Mouse (Mus musculus): ENCODE results near the gene Auts2. TPM values are rescaled to one million over a fixed set of nuclear protein-coding genes. Genes with fewer than 3 reads are reported as not detected.

The Auts2 gene
- polyA plus RNA-seq, 1 experiment from 2014 or later = 76.2 TPM

DNA sequence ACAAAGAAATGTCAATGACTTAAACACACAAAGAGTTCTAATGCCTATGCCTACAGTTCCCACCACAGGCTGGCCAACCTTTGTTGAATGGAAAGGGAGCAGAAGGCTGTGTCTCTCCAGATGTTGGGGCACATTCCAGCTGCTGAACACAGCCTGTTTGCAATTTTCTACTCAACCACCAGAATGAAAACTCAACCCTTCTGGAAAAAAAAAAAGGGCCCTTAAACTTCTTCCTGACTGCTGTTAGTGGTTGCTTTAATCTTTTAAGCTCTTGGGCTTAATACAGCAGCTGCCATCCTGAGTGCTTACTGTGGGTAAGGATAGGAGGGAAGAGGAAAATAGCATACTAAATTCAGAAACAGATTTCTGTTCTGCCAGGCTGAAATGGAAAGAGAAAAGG is 333.4 kb downstream of the Auts2 start:
- H3K9ac ChIP-seq = no peak overlapping the region
- no peak for ATAC-seq (ENCODE audit: low FRiP score, low read depth)

DNA sequence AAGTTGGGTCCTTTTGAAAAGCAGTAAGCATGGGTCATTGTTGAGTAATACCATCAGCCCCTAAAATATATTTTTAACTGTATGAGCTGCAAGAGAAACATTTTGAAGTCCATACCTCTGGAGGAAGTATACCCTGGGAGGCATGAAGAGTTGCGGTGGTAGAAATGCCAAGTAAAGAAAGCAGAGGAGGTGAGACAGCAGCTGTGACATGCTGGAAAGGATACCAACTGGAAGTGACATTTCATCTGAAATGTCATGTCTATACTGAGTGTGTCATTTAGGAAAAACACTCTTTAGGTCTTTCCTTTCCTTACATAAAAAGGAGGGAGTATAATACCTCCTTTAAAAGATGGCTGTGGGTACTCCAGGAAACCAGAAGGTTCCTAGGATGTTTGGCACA is 336.9 kb downstream of the Auts2 start:
- no peak overlapping the region for H3K27ac ChIP-seq (replicated peaks)
- no peak overlapping the region for H3K4me2 ChIP-seq
- H3K36me3 ChIP-seq = no peaks in the 10 kb centered on the region
- ATAC-seq (ENCODE audit: low FRiP score, low read depth) = no peak
- no peak overlapping the region for H3K9ac ChIP-seq
- H3K9me3 ChIP-seq = no peaks in the 10 kb centered on the region
- 85% methylated on average over 1 of the region's 1 CpGs for WGBS
- no peak overlapping the region for H3K4me3 ChIP-seq
- no peaks in the 10 kb centered on the region for H3K27me3 ChIP-seq
- peaks cover 23% of the 10 kb centered on the region for H3K4me1 ChIP-seq (replicated peaks)

More for the DNA sequence above, 333.4 kb downstream of the Auts2 start:
- H3K4me3 ChIP-seq = no peak overlapping the region
- no peak overlapping the region for H3K4me2 ChIP-seq
- no peaks in the 10 kb centered on the region for H3K36me3 ChIP-seq
- H3K27me3 ChIP-seq = no peaks in the 10 kb centered on the region
- H3K9me3 ChIP-seq = no peaks in the 10 kb centered on the region
- H3K27ac ChIP-seq (replicated peaks) = no peak overlapping the region
- H3K4me1 ChIP-seq (replicated peaks) = peaks cover 5% of the 10 kb centered on the region; the same call in 1 of the 2 replicates

DNA sequence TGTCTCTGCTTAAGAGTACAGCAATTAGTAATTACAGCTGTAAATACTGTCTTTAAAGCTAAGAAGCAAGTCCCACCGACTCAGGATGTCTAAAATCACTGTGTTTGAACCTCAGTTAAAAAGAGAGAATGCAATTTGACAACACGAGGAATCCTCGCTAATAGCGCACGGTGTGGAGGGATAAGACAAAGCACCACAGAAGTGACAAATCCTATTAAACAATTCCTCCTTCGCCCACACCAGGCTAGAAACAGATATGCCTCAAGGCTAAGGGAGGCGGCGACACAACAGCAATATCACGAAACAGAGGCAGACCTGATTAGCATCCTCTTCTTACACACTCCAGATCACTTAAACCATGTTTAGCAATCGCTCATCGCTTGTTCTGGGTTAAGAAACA is 339.3 kb downstream of the Auts2 start:
- Histone ChIP-seq H3K4me2 (no peak overlapping the region), H3K9ac (no peak overlapping the region), H3K36me3 (no peaks in the 10 kb centered on the region), H3K4me1 (replicated peaks) (peaks cover 41% of the 10 kb centered on the region), H3K27ac (replicated peaks) (0 out of 2 replicates have a peak overlapping the region, but pooled peaks have one; percentile 5), H3K9me3 (no peaks in the 10 kb centered on the region), H3K27me3 (no peaks in the 10 kb centered on the region), H3K4me3 (no peak overlapping the region)
- WGBS = 47% methylated on average over 11 of the region's 11 CpGs
- no peak for ATAC-seq (ENCODE audit: low FRiP score, low read depth)

DNA sequence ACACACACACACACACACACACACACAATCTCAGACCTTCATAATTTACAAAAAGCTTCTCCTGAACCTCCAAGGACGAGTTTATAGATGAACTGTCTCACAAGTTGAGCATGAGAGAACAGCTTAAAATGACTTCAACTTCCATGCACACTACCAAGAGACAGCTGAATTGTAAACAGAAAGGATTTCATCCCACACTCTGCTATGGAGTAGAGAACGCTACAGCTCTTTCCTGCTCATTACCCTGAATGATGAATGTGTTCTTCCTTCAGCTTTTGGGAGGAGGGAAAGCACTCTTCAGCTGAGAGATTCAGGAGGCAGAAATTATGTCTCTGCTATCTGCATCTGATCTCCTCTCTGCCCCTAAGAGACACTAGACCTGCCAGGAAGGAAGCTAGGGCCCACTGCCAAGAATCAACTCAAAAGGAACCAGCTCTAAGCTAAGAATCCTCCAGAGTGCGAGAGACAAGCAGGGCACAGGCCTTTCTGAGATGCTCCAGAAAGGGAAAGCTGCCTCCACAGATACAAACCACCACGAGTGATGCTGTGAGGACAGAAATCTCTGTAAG is 342.0 kb downstream of the Auts2 start:
- Histone ChIP-seq H3K27me3 (no peaks in the 10 kb centered on the region), H3K9ac (no peak overlapping the region), H3K4me2 (no peak overlapping the region), H3K4me3 (no peak overlapping the region), H3K9me3 (no peaks in the 10 kb centered on the region), H3K36me3 (no peaks in the 10 kb centered on the region), H3K4me1 (replicated peaks) (peaks cover 41% of the 10 kb centered on the region), H3K27ac (replicated peaks) (no peak overlapping the region)
- ATAC-seq (ENCODE audit: low FRiP score, low read depth) = no peak
- 50% methylated on average over 4 of the region's 4 CpGs for WGBS

DNA sequence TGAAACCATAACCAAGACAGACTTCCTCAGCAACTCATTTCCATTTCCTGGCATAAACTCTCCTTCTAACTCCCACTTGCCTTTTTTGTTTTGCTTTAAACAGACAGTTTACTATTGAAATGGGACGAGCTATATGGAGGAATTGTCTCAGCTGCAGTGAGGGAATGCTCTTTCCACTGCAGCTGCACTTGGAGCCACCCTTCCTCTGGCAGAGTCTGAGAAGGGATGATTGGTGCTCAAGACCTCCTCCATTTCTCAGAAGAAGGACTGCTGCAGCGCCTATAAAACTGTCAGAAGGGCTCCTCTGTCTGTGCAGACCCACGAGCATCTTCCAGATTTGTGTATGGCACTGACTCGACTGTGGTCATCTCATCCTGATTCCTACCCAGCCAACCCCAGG is 342.5 kb downstream of the Auts2 start:
- Histone ChIP-seq H3K4me1 (replicated peaks) (peaks cover 41% of the 10 kb centered on the region), H3K27ac (replicated peaks) (no peak overlapping the region), H3K9ac (no peak overlapping the region), H3K4me3 (no peak overlapping the region), H3K4me2 (no peak overlapping the region), H3K27me3 (no peaks in the 10 kb centered on the region), H3K9me3 (no peaks in the 10 kb centered on the region), H3K36me3 (no peaks in the 10 kb centered on the region)
- no peak for ATAC-seq (ENCODE audit: low FRiP score, low read depth)
- 56% methylated on average over 4 of the region's 4 CpGs for WGBS

DNA sequence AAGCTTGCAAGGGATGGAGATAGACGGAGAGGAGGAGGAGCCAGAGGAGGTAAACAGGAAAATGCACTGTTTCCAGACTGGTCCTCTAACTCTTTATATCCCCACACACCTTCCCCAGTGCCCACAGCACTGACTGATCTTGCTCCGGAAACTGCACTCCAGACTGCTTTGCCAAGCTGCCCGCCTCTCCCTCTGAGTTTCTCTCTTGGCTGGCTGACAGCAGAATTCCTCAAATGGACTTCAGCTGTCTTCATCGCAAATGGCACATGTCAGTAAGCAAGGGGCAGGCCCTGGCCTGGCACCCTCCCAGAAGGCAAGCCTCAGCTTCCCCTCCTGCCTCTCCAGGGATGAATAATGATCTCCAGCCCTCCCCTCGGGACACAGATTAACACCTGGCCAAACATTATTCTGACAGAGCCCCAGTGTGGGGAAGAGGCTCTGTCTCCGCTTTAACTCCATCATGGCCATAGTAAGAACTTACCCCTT is 348.1 kb downstream of the Auts2 start:
- Histone ChIP-seq H3K36me3 (no peaks in the 10 kb centered on the region), H3K4me3 (no peak overlapping the region), H3K27ac (replicated peaks) (no peak overlapping the region; the same call in 1 of the 2 replicates), H3K9me3 (no peaks in the 10 kb centered on the region), H3K9ac (no peak overlapping the region), H3K4me1 (replicated peaks) (peaks cover 23% of the 10 kb centered on the region), H3K4me2 (no peak overlapping the region), H3K27me3 (no peaks in the 10 kb centered on the region)
- ATAC-seq (ENCODE audit: low FRiP score, low read depth) = peak; percentile 59
- 29% methylated on average over 6 of the region's 6 CpGs for WGBS

DNA sequence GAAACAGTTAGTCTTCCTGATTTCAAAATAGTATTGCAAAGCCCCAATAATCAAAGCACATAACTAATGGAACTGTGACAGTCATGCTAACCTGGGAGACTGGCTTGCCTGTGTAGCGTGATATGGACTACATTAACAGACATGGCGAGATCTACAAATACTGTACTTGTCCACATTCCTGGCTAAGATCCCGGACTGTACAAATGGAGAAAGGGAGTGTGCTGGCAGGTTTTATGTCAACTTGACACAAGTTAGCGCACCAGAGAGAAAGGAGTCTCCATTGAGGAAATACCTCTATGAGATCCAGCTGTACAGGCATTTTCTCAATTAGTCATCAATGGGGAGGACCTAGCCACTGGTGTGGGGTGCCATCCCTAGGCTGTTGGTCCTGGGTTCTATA is 353.0 kb downstream of the Auts2 start:
- Histone ChIP-seq H3K9me3 (no peaks in the 10 kb centered on the region), H3K9ac (no peak overlapping the region), H3K4me2 (no peak overlapping the region), H3K27ac (replicated peaks) (no peak overlapping the region), H3K4me3 (no peak overlapping the region), H3K36me3 (no peaks in the 10 kb centered on the region), H3K27me3 (no peaks in the 10 kb centered on the region), H3K4me1 (replicated peaks) (peaks cover 31% of the 10 kb centered on the region)
- WGBS = 78% methylated on average over 4 of the region's 4 CpGs
- ATAC-seq (ENCODE audit: low FRiP score, low read depth) = no peak

DNA sequence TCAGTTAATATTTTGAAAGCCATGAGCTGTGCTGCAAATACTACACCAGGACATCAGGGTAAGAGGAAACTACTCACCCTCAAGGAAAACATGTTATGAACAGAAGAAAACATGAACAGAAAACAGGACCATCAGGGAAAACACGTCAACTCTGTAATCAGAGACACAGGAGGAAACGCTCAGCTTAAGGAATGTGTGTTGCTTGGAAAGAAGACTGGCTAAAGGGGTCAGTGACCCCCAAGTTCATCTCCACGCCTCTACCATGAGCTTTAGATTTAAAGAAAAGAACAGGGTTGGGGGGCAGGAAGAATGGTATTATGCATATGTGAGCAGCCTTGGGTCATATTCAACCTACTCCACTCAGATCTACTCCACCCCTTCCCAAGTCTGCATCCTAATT is 356.5 kb downstream of the Auts2 start:
- H3K9ac ChIP-seq = no peak overlapping the region
- 55% methylated on average over 3 of the region's 3 CpGs for WGBS
- H3K27ac ChIP-seq (replicated peaks) = no peak overlapping the region; the same call in 1 of the 2 replicates
- no peaks in the 10 kb centered on the region for H3K36me3 ChIP-seq
- no peak for ATAC-seq (ENCODE audit: low FRiP score, low read depth)
- H3K4me3 ChIP-seq = no peak overlapping the region
- H3K27me3 ChIP-seq = no peaks in the 10 kb centered on the region
- no peaks in the 10 kb centered on the region for H3K9me3 ChIP-seq
- peaks cover 38% of the 10 kb centered on the region for H3K4me1 ChIP-seq (replicated peaks)
- H3K4me2 ChIP-seq = no peak overlapping the region

DNA sequence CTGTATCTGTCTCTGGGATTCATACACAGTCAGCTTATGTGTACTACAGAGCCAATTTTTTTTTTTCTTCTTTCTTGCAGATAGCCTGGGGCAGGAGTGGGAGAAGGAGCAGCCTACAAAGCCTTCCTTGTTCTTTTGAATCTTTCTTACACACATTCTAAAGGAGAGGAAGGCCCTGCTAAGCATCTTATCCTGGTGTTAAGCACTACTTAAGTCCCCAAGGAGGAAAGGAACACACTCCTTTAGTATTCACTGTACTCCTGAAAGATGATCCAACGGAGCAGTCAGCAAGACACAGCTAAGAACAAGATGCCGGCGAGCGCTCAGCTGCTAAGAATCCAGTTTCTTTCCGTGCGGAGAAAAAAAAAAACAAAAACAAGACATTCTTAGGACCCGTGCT is 356.9 kb downstream of the Auts2 start:
- Histone ChIP-seq H3K4me2 (peak overlapping the region; percentile 19; the same call in 1 of the 2 replicates), H3K27me3 (no peaks in the 10 kb centered on the region), H3K27ac (replicated peaks) (peak overlapping the region; percentile 56), H3K4me1 (replicated peaks) (peaks cover 38% of the 10 kb centered on the region), H3K36me3 (no peaks in the 10 kb centered on the region), H3K9ac (no peak overlapping the region; the same call in 1 of the 2 replicates), H3K9me3 (no peaks in the 10 kb centered on the region), H3K4me3 (no peak overlapping the region)
- 49% methylated on average over 7 of the region's 7 CpGs for WGBS
- no peak for ATAC-seq (ENCODE audit: low FRiP score, low read depth)

DNA sequence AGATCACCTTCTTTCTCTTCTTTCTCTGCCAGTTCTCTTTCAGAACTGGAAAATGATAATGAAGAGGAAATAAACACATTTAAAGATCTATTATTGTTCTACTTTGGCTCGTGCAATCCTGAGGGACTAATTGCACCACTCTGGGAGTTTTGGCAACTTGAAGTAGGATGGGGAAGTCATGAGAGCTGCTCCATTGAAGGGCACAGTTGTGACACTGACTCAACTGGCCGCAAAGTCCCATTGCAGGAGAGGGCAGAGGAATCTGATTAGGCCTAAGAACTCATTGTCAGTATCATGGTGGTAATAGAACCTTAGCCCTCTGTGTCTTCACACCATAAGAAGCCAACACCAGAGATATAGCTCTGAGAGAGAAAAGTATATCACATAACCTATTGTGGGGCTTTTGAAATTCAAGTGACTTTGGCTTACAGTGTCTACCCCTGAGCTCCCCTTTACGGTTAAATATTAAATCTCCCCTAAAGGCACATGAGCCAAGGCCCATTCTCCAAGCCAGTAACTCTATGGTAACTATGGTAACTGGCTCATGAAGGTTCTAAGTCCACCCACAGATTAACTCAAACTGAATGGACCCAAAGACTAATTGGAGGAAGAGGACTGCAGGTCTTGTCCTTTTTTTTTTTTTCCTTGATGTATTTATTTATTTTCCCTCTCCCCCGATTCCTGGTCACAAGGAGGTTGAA is 358.6 kb downstream of the Auts2 start:
- Histone ChIP-seq H3K36me3 (no peaks in the 10 kb centered on the region), H3K9ac (no peak overlapping the region), H3K4me3 (no peak overlapping the region), H3K4me1 (replicated peaks) (peaks cover 38% of the 10 kb centered on the region), H3K27ac (replicated peaks) (no peak overlapping the region), H3K27me3 (no peaks in the 10 kb centered on the region), H3K9me3 (no peaks in the 10 kb centered on the region), H3K4me2 (no peak overlapping the region)
- WGBS = 61% methylated on average over 4 of the region's 4 CpGs
- no peak for ATAC-seq (ENCODE audit: low FRiP score, low read depth)

DNA sequence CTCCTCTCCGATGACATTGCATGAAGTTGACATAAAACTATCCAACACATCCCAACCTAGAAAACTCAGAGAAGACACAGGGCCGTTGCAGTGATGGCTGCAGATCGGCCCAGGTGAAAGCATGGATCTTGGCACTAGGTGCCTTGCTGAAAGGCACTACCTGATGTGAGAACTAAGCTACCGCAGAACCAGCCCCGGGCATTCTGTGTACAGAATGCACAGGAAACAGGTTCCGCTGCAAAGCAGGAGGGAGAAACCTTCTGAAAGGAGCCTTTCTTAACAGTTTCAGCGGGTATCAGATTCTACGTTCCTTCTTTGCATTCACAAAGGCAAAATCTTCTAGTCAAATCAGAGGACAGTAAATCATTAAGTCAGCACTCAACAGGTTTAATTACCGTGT is 361.1 kb downstream of the Auts2 start:
- no peaks in the 10 kb centered on the region for H3K27me3 ChIP-seq
- WGBS = 85% methylated on average over 9 of the region's 9 CpGs
- H3K4me1 ChIP-seq (replicated peaks) = peaks cover 38% of the 10 kb centered on the region
- no peaks in the 10 kb centered on the region for H3K36me3 ChIP-seq
- no peak overlapping the region for H3K4me3 ChIP-seq
- no peaks in the 10 kb centered on the region for H3K9me3 ChIP-seq
- H3K4me2 ChIP-seq = no peak overlapping the region
- ATAC-seq (ENCODE audit: low FRiP score, low read depth) = no peak
- H3K27ac ChIP-seq (replicated peaks) = no peak overlapping the region
- no peak overlapping the region for H3K9ac ChIP-seq

DNA sequence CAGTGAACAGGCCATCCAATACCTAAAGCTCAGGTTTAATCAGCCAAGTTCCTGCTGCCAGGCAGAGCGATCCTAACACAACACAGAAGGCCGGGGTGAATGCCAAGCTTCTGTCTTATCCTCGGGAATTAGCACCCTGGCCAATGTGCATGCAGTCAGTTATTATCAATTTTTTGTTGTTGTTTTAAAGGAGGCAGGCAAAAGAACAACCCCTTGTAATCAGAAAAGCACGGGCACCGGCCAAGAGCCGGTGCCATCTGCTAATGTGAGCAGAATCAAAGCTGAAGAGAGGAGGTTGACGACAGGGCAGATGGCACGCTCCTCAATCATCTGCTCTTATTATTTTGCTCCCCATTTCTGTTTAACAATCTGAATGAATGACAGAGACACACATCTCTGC is 373.1 kb downstream of the Auts2 start:
- Histone ChIP-seq H3K36me3 (no peaks in the 10 kb centered on the region), H3K4me2 (no peak overlapping the region), H3K27ac (replicated peaks) (peak overlapping the region; percentile 14; the same call in 1 of the 2 replicates), H3K4me1 (replicated peaks) (peaks cover 23% of the 10 kb centered on the region), H3K27me3 (no peaks in the 10 kb centered on the region), H3K4me3 (no peak overlapping the region), H3K9me3 (no peaks in the 10 kb centered on the region), H3K9ac (no peak overlapping the region)
- peak; percentile 74 for ATAC-seq (ENCODE audit: low FRiP score, low read depth)
- 37% methylated on average over 8 of the region's 8 CpGs for WGBS
